Mouse (Mus musculus) splenic B cell, adult 2 months (primary cell): ENCODE measurements at regions not wholly inside any gene's neighbourhood (a gene's known extent, or its start where the extent isn't known, plus 50 kb on each side); places are given as distances from the start of the nearest gene placed in this dataset.
"Not testable (repeated sequence)": the region's sequence is repeated elsewhere in the genome, so short reads cannot be mapped to it uniquely, and the experiment has no call there.

ENCODE experiments used
- DNase-seq: peaks from one replicate; pipeline ENCODE4 v3.0.0-alpha.2; 2011; ENCODE audit warnings: low read depth, low spot score
- H3K27me3 ChIP-seq: 2 replicates; pipeline ENCODE4 v1.6.1; 2012; ENCODE audit warnings: mild to moderate bottlenecking, low read length, moderate library complexity, mixed read lengths; ENCODE audit not compliant: control insufficient read depth, poor library complexity, insufficient read depth, severe bottlenecking
- H3K36me3 ChIP-seq: 2 replicates; pipeline ENCODE4 v1.6.1; 2012; ENCODE audit warnings: mild to moderate bottlenecking, low read length, moderate library complexity, mixed read lengths; ENCODE audit not compliant: control insufficient read depth, poor library complexity, insufficient read depth, severe bottlenecking

- no peaks in the 10 kb centered on the region for H3K36me3 ChIP-seq
- no peaks in the 10 kb centered on the region for H3K27me3 ChIP-seq
- no peak for DNase-seq
Observed at GRCm38 (mm10) chr13:80974424-80974823, 91.2 kb downstream of the Arrdc3 start.

- Histone ChIP-seq H3K36me3 (no peaks in the 10 kb centered on the region), H3K27me3 (no peaks in the 10 kb centered on the region)
- no peak for DNase-seq
Observed at GRCm38 (mm10) chr13:80977266-80977665, 94.1 kb downstream of the Arrdc3 start.

GRCm38 (mm10) chr13:80981201-80981600 is 98.0 kb downstream of the Arrdc3 start:
- H3K36me3 ChIP-seq, result no peaks in the 10 kb centered on the region

GRCm38 (mm10) chr13:80986657-80987056 is 103.5 kb downstream of the Arrdc3 start:
- Histone ChIP-seq H3K36me3 (no peaks in the 10 kb centered on the region), H3K27me3 (no peaks in the 10 kb centered on the region)
- no peak for DNase-seq

More at GRCm38 (mm10) chr13:80981201-80981600, 98.0 kb downstream of the Arrdc3 start:
- no peak for DNase-seq
- no peaks in the 10 kb centered on the region for H3K27me3 ChIP-seq

- Histone ChIP-seq H3K27me3 (no peaks in the 10 kb centered on the region), H3K36me3 (no peaks in the 10 kb centered on the region)
- no peak for DNase-seq
Observed at GRCm38 (mm10) chr13:80989756-80990155, 106.6 kb downstream of the Arrdc3 start.

DNA sequence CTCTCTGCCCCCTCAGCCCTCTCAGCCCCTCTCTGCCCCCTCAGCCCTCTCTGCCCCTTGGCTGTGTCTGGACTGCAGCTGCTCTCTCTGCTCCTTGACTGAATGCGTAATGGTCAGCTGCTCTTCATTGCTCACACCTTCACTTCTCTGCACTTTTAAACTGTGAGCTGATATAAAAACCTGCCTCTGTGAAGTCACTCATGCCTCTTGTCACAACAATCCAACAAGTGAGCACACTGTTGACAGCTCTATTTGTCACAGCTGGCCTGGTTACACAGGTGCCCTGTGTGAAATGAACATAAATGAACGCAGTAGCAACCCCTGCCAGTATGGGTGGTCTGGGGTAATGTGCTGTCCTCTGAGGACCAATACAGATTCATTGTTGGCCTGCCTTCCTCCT is 109.2 kb downstream of the Arrdc3 start:
- Histone ChIP-seq H3K36me3 (no peaks in the 10 kb centered on the region), H3K27me3 (no peaks in the 10 kb centered on the region)
- no peak for DNase-seq

DNA sequence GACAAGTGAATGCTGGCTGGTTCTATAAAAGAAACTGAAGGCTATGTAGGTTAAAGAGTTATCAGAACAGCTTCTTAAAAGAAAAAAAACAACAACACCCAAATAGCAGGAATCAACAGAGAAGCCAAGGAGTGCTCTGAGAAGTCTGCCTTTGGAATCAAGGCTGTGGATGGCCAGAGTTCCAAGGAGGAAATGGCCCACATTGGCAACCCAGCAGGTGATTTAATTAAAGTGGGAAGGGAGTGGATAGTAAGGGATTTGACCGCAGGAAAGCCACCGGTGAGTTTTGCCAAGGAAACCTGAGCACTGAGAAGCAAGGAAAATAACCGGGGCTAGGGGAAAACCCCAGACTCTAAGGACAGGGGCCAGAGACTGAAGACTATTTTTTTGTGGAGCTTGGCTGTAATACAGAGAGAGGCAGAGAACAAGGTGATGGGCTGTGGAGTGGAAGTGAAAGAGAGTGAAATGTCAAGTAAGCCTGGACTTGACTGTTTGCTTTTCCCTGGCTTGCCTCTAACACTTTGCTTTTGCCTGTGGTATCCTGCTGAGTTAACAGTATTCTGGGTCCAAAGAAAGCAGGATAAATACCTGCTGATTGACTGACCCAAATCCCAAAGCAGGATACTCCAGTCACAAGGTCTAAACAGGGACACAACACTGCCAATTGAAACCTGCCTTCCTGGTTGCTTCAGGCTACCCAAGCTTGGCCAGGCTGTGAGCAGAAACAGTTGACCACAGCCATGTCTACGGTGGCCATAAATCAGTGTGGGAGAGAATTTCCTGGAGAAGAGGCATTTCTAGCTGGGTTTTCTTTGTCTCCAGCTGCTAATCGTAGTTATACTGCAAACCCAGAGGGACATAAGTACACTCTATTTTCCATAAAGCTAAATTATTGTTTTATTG is 125.9 kb downstream of the Arrdc3 start:
- Histone ChIP-seq H3K27me3 (no peaks in the 10 kb centered on the region), H3K36me3 (no peaks in the 10 kb centered on the region)
- no peak for DNase-seq

DNA sequence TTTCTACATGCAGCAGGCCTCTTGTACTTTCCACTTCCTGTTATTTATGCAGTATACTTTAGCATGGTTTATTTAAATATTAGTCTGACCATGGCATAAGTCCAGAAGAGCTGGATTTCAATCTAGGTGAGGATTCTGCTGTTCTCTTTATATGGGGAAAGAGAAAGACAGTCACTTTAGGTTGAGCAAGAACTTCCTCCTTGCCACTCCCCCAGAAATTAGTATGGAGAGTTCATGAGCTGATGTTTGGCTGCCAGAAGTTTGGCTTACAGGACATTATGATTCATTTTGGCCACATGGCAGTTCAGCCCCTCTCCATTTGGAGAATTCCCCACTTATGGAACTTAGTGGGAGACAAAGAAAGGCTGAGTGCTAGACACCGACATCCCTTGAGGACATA is 130.8 kb downstream of the Arrdc3 start:
- no peak for DNase-seq
- Histone ChIP-seq H3K27me3 (no peaks in the 10 kb centered on the region), H3K36me3 (no peaks in the 10 kb centered on the region)

GRCm38 (mm10) chr13:81020106-81020747 is 137.0 kb downstream of the Arrdc3 start:
- Histone ChIP-seq H3K27me3 (no peaks in the 10 kb centered on the region), H3K36me3 (no peaks in the 10 kb centered on the region)
- DNase-seq, result no peak

DNA sequence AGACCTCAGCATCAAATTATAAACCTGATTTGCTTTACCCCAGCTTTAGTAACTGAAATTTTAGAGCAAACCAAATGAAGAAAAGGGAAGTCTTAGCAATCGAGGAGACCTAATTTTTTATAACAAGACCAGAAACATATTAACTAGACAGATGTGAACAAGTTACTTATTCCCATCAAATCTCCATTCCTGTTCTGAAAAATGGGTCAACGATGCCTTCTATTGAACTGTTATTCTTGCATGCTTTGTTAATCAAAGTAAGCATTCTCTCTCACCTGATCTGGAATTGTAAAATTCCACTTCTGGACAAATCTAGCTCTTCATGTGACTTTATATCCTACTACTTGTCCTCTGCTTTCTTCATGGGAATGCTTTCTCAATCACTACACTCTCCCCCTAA is 137.6 kb downstream of the Arrdc3 start:
- DNase-seq, result no peak
- H3K27me3 ChIP-seq, result no peaks in the 10 kb centered on the region
- H3K36me3 ChIP-seq, result no peaks in the 10 kb centered on the region

- H3K27me3 ChIP-seq, result no peaks in the 10 kb centered on the region
- H3K36me3 ChIP-seq, result no peaks in the 10 kb centered on the region
- peak; percentile 41 for DNase-seq
Observed at GRCm38 (mm10) chr13:81022410-81022809, 139.2 kb downstream of the Arrdc3 start.

DNA sequence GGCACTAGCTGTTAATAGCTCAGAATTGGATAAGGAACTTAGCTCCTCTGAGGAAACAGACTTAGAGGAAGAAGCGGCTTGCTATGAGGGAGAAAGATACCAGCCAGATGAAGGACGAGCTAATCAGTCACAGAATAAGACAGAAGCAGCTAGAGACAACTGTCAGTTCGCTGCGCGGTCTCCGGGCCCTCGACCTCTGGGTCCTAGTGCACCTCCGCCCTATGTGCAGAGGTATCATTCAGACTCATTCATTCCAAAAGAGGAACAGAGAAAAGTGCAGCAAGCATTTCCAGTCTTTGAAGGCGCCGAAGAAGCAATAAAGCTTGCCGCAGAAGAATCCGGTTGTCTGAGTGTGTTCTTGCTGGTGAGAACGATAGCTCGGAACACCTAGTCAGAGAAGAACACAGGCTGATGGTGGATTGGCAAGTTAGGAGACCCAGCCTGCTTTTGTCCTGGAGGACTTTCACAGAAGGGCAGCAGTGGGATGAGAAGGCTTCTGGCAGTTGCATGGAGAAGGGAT is 142.1 kb downstream of the Arrdc3 start:
- not testable (repeated sequence) for H3K27me3 ChIP-seq, DNase-seq, H3K36me3 ChIP-seq

GRCm38 (mm10) chr13:81037316-81037715 is 154.1 kb downstream of the Arrdc3 start:
- no peaks in the 10 kb centered on the region for H3K27me3 ChIP-seq
- no peak for DNase-seq
- no peaks in the 10 kb centered on the region for H3K36me3 ChIP-seq

DNA sequence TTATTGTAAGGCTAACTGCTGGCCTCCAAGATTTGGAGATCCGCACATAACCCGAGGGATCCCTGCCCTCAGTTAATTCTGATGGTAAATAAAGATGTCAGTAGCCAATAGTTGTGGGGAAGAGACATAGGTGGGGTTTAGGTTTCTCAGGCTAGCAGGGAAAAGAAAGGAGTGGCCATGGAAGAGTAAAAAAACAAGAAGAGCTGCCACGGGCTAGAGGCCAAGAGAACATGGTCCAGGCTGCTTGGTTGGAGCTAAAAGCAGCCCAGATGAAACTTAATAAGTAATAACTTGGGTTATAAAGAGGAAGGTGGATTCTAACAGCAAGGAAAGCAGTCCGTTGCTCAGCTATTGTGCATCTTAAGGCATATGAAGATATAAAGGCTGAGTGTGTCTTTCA is 155.6 kb downstream of the Arrdc3 start:
- no peaks in the 10 kb centered on the region for H3K36me3 ChIP-seq
- DNase-seq, result no peak
- H3K27me3 ChIP-seq, result no peaks in the 10 kb centered on the region

DNA sequence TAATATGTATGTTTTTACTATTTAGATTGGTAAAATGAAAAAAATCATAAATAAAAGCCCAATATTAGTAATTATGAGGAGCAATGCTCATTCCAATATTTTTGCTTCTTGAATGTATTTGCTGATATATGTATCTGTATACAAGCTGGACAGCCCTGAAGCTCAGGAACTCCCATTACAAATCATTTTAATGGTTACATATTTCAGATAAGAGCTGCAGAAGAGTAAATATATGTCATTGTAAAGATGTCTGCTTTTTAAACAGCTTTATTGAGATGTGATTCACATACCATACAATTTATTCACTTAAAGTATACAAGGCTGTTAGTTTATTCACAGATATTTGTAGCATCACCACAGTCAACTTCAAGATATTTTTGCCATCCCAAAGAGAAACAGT is 157.3 kb downstream of the Arrdc3 start:
- Histone ChIP-seq H3K36me3 (no peaks in the 10 kb centered on the region), H3K27me3 (no peaks in the 10 kb centered on the region)
- no peak for DNase-seq
